Mouse (Mus musculus): Measurements from ENCODE around the gene Bet1.

Gene Bet1

GRCm38 (mm10) chr6:4086663-4087454, at the start of gene Bet1:
Bet1 (minus strand) TSS chr6:4086972.
- in situ Hi-C loops (cut with MboI, MseI) = loop anchor here (10.0 to 25.0 kb wide), 3 partner anchors 572 to 775 kb away; no protein-coding TSS in a partner anchor

GRCm38 (mm10) chr6:4132239-4132638, 45.5 kb upstream of the Bet1 start:
- in situ Hi-C loops (cut with MboI, MseI) = no loop called here

DNA sequence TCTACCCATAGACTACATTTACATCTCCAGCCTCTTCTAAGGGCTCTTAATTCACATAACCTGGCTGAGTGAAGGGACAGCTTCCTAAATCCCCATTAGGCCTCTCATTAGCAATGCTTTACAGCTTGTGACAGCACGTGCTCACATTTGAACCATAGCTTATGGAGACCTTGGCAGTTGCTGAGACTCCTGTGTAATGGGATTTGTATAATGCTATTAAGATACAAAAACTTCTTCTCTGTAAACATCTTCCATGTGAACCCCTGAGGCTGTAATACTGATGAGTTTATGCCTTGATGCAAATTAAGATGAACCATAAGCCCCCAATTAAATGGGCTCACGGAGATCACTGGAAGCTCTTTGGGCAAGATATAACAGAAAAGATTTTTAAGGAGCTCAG, 44.4 kb upstream of the Bet1 start:
- in situ Hi-C loops (cut with MboI, MseI) = no loop called here

DNA sequence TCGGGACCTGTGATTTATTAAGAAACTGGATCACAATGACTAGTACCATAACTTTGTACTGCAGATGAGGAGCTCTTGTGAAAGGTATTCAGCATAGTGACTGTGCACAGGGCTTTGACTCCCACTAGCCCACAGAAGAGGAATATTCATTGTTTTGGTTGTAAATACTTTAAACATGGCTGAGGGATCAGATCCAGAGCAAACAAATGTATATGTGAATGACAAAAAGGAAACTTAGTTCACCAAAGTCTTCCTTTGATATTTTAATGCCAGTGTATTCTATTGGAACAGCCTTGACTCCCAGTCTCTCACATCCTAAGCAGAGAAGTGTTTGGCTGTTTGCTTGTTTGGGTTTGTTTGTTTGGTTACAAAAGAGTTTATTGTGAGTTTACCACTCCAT, 31.8 kb upstream of the Bet1 start:
- in situ Hi-C loops (cut with MboI, MseI) = loop anchor here in 1 of 2 experiments (25.0 kb wide), 1 partner anchor 481 kb away; no protein-coding TSS in a partner anchor

DNA sequence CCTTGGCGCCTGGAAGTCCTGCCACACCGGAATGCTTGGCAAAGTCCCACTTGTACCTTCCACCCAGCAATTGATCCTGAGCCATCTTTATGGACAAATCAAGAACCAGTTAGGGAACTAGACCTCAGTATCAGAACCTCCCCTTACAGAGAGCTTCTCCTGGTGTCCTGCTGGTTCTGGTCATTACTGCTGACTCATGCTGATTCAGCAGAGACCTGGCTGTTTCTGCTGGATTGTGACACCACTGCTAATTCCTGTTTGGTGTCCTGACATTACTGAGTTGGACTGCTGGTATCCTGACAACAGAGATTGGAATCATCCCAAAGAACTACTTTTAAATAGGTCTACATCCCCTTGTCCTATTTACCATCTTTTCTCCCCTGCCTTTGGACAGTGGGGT, 3.7 kb upstream of the Bet1 start:
- in situ Hi-C loops (cut with MboI, MseI) = loop anchor here in 1 of 2 experiments (25.0 kb wide), 1 partner anchor 778 kb away; no protein-coding TSS in a partner anchor

DNA sequence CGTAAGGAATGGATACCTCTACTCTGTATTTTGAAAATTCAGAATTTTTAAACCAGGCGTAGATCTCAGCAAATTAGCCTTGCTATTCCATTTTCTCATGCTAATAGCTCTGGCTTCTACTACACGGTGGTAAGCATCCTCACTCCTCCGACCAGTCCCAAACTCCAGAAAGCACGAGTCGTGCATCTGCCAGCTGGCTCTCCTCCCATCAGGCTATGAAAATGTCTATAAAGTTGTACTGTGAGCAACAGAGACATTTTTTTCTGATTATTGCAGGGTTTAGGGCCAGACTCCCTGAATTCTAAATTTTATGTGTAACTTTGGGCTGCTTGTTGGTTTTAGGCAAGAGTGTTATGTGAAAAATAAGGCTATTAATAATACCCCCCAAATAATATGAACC, 14.5 kb downstream of the Bet1 start:
- in situ Hi-C loops (cut with MboI, MseI) = no loop called here

DNA sequence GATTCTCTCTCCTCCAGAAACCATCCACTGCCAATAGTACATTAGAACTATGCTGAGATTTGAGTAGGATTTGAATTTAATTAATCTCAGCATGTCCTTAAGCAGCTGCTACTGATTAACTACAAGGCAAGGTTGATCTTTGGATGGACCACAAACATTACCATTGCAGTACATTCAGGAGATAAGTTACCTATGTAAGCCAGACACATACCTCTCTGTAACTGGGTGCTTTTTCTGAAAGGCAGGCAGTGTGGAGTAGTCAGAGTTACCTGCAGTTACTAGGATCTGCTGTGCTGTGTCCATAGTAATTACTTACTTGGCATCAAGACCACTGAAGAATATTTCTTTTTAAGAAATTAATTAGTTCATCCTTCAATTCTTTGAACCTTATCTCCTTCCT, 17.1 kb downstream of the Bet1 start:
- in situ Hi-C loops (cut with MboI, MseI) = no loop called here

- in situ Hi-C loops (cut with MboI, MseI) = no loop called here
Measured at GRCm38 (mm10) chr6:4054387-4054786, 32.4 kb downstream of the Bet1 start.

- in situ Hi-C loops (cut with MboI, MseI) = no loop called here
Measured at GRCm38 (mm10) chr6:4052843-4053242, 33.9 kb downstream of the Bet1 start.

- in situ Hi-C loops (cut with MboI, MseI) = loop anchor here in 1 of 2 experiments (25.0 kb wide), 1 partner anchor 360 kb away; no protein-coding TSS in a partner anchor
Measured at GRCm38 (mm10) chr6:4047200-4047599, 39.6 kb downstream of the Bet1 start.

- in situ Hi-C loops (cut with MboI, MseI) = loop anchor here in 1 of 2 experiments (25.0 kb wide), 1 partner anchor 355 kb away; no protein-coding TSS in a partner anchor
Measured at GRCm38 (mm10) chr6:4041821-4042220, 45.0 kb downstream of the Bet1 start.

- in situ Hi-C loops (cut with MboI, MseI) = loop anchor here in 1 of 2 experiments (25.0 kb wide), 1 partner anchor 344 kb away; no protein-coding TSS in a partner anchor
Measured at GRCm38 (mm10) chr6:4030956-4031355, 55.8 kb downstream of the Bet1 start.

Measured in T-helper 17 cell (primary cell).